Mouse (Mus musculus) MEL (cell line): ENCODE data around the gene Icos.

Source experiments
- CTCF ChIP-seq, 3 experiments: IDR thresholded peaks in 2 of 3; conservative IDR thresholded peaks in 1 of 3; 2 replicates each; pipeline ENCODE4 v1.5.1; 2011 to 2012; ENCODE audit warnings: low read length in 3 of 3, low read depth in 2 of 3, mild to moderate bottlenecking in 2 of 3, improper control_type of control experiment in 1 of 3, inconsistent platforms in 1 of 3, mixed read lengths in 1 of 3, moderate library complexity in 1 of 3; ENCODE audit not compliant: control insufficient read depth in 1 of 3, insufficient read depth in 1 of 3, poor library complexity in 1 of 3, severe bottlenecking in 1 of 3
- TCF12 ChIP-seq: IDR thresholded peaks from 2 replicates; pipeline ENCODE4 v1.6.1; 2014; ENCODE audit warnings: low read depth, mild to moderate bottlenecking, inconsistent platforms, low read length, improper control_type of control experiment, moderate library complexity
- ZMIZ1 ChIP-seq: IDR thresholded peaks from 2 replicates; pipeline ENCODE4 v1.6.1; 2012; ENCODE audit warnings: low read depth, mild to moderate bottlenecking, inconsistent platforms, low read length, improper control_type of control experiment, moderate library complexity

- TF ChIP-seq CTCF (IDR thresholded peaks at IDR 0.05 in 2 of 3, conservative IDR thresholded peaks at IDR 0.05 in 1 of 3; ENCODE audit: control insufficient read depth in 1 of 3, insufficient read depth in 1 of 3, low read depth in 2 of 3, low read length in 3 of 3, poor library complexity in 1 of 3, severe bottlenecking in 1 of 3) (no peak), TCF12 (no peak), ZMIZ1 (no peak)
These were observed 39.5 kb upstream of the Icos start for GRCm38 (mm10) chr1:60938256-60938655.
